Mouse (Mus musculus) intestine, embryonic 14.5 days (tissue): ENCODE measurements around the gene Npcd. TPM values are rescaled to one million over a fixed set of nuclear protein-coding genes. Genes with fewer than 3 reads are reported as not detected.
A peak's percentile ranks its signal among the peaks of the same experiment; 100 is the strongest.

Experiments used
- ATAC-seq: fragments of 200-750 bp; cut with Nextera tagmentation; replicated peaks from 2 replicates; pipeline ENCODE4 v1.8.0; 2017; ENCODE audit warnings: low read depth, moderate number of reproducible peaks, moderate TSS enrichment, moderate library complexity; ENCODE audit not compliant: low FRiP score, low TSS enrichment
- DNase-seq: peaks from one replicate; pipeline ENCODE4 v3.0.0-alpha.2; 2018; ENCODE audit warnings: low spot score
- H3K27ac ChIP-seq: fragments of 300-500 bp; sonication (generic); 2 replicates; pipeline ENCODE4 v1.5.1; 2014; ENCODE audit warnings: low read depth, mild to moderate bottlenecking, control low read depth
- H3K27me3 ChIP-seq: fragments of 300-500 bp; sonication (generic); replicated peaks from 2 replicates; pipeline ENCODE4 v1.6.1; 2014; ENCODE audit warnings: low read length, control low read depth; ENCODE audit not compliant: control insufficient read depth, insufficient read depth
- H3K36me3 ChIP-seq: fragments of 300-500 bp; sonication (generic); 2 replicates; pipeline ENCODE4 v1.6.1; 2014; ENCODE audit warnings: low read length, control low read depth; ENCODE audit not compliant: control insufficient read depth, insufficient read depth
- H3K4me1 ChIP-seq: fragments of 300-500 bp; sonication (generic); replicated peaks from 2 replicates; pipeline ENCODE4 v1.6.1; 2014; ENCODE audit warnings: low read length, control low read depth, mixed read lengths; ENCODE audit not compliant: control insufficient read depth, insufficient read depth
- H3K4me2 ChIP-seq: fragments of 300-500 bp; sonication (generic); 2 replicates; pipeline ENCODE4 v1.6.1; 2014; ENCODE audit warnings: low read length
- H3K4me3 ChIP-seq: fragments of 300-500 bp; sonication (generic); 2 replicates; pipeline ENCODE4 v1.5.1; 2014; ENCODE audit warnings: low read depth, low read length, control low read depth, mixed read lengths
- H3K9ac ChIP-seq: fragments of 300-500 bp; sonication (generic); 2 replicates; pipeline ENCODE4 v1.6.1; 2014; ENCODE audit warnings: mild to moderate bottlenecking, low read length
- H3K9me3 ChIP-seq: fragments of 300-500 bp; sonication (generic); 2 replicates; pipeline ENCODE4 v1.6.1; 2016; ENCODE audit warnings: low read length, control low read depth; ENCODE audit not compliant: control insufficient read depth
- WGBS: fragments of 180-500 bp; shearing (Covaris S2); extraction: QIAGEN DNeasy Blood & Tissue Kit; methylation state at CpG from one replicate; pipeline ENCODE4 v1.1.7; 2014; 5-methylcytosine and 5-hydroxymethylcytosine counted together
- polyA plus RNA-seq: library from polyadenylated mRNA; unstranded; fragments of >200 nt; fragmentation: Nextera tagmentation; extraction: Ambion mirVana; gene quantifications from 2 replicates; pipeline ENCODE4 v1.2.1, GENCODE M21; 2014

Npcd gene
- polyA plus RNA-seq, 1 experiment from 2014 or later: not detected

GRCm38 (mm10) chr15:79741173-79741858, 92.7 kb downstream of the Npcd start:
- H3K4me2 ChIP-seq: peak overlapping the region; percentile 76
- H3K4me1 ChIP-seq: peaks cover 13% of the 10 kb centered on the region
- H3K27me3 ChIP-seq: no peaks in the 10 kb centered on the region
- peak overlapping the region; percentile 95 for H3K4me3 ChIP-seq
- WGBS: 11% methylated on average over 14 of the region's 14 CpGs
- DNase-seq (peak; percentile 54), ATAC-seq (no peak)
- peak overlapping the region; percentile 79 for H3K9ac ChIP-seq
- H3K36me3 ChIP-seq: peaks cover 31% of the 10 kb centered on the region
- no peak overlapping the region for H3K27ac ChIP-seq
- no peaks in the 10 kb centered on the region for H3K9me3 ChIP-seq

- H3K4me1 ChIP-seq: peaks cover 13% of the 10 kb centered on the region
- 70% methylated on average over 3 of the region's 3 CpGs for WGBS
- ATAC-seq (no peak), DNase-seq (no peak)
- H3K27ac ChIP-seq: no peak overlapping the region
- H3K36me3 ChIP-seq: peaks cover 35% of the 10 kb centered on the region
- no peaks in the 10 kb centered on the region for H3K9me3 ChIP-seq
- H3K9ac ChIP-seq: no peak overlapping the region
- H3K4me2 ChIP-seq: peak overlapping the region; percentile 76
- peak overlapping the region; percentile 95 for H3K4me3 ChIP-seq
- no peaks in the 10 kb centered on the region for H3K27me3 ChIP-seq
Observed at GRCm38 (mm10) chr15:79740739-79741138, 93.3 kb downstream of the Npcd start.

Other genes with a start within 250 kb of the Npcd start
- gene Dmc1, start 229.1 kb downstream of the Npcd start, polyA plus RNA-seq: 2.0 and 2.6 TPM in 2 replicates
- gene Fam227a, start 175.3 kb downstream of the Npcd start, polyA plus RNA-seq: 1.3 and 1.9 TPM in 2 replicates
- 36.0 and 39.3 TPM in 2 replicates for gene Cby1, start 175.0 kb downstream of the Npcd start, polyA plus RNA-seq
- gene Tomm22, start 163.4 kb downstream of the Npcd start, polyA plus RNA-seq: 244 and 272 TPM in 2 replicates
- gene Josd1, start 146.3 kb downstream of the Npcd start, polyA plus RNA-seq: 13.8 and 16.1 TPM in 2 replicates
- 33.1 and 35.1 TPM in 2 replicates for gene Gtpbp1, start 143.4 kb downstream of the Npcd start, polyA plus RNA-seq
- 4.6 and 5.4 TPM in 2 replicates for gene Sun2, start 91.7 kb downstream of the Npcd start, polyA plus RNA-seq
- 47.5 and 52.0 TPM in 2 replicates for gene Dnal4, start 56.4 kb downstream of the Npcd start, polyA plus RNA-seq
- gene Nptxr, start 29.5 kb downstream of the Npcd start, polyA plus RNA-seq: 1.4 and 2.2 TPM in 2 replicates
- gene Cbx6, start 451 bp upstream of the Npcd start, polyA plus RNA-seq: 30.7 and 31.6 TPM in 2 replicates
- gene Apobec3, start 57.4 kb upstream of the Npcd start, polyA plus RNA-seq: 11.3 and 12.5 TPM in 2 replicates
- gene Cbx7, start 136.9 kb upstream of the Npcd start, polyA plus RNA-seq: 4.6 and 6.2 TPM in 2 replicates
- 6.6 and 8.1 TPM in 2 replicates for gene Pdgfb, start 180.7 kb upstream of the Npcd start, polyA plus RNA-seq